Mouse (Mus musculus) spleen, adult 12 weeks (tissue): ENCODE results near the gene Slc48a1.
A peak's percentile ranks its signal among the peaks of the same experiment; 100 is the strongest.

Experiments
- DNase-seq: peaks from one replicate; pipeline ENCODE4 v3.0.0; 2022; ENCODE audit warnings: low spot score

Gene Slc48a1

GRCm38 (mm10) chr15:97826588-97827261 lies 48.4 kb downstream of the Slc48a1 start:
- DNase-seq = no peak

GRCm38 (mm10) chr15:97827401-97827800 lies 49.1 kb downstream of the Slc48a1 start:
- DNase-seq = no peak

DNA sequence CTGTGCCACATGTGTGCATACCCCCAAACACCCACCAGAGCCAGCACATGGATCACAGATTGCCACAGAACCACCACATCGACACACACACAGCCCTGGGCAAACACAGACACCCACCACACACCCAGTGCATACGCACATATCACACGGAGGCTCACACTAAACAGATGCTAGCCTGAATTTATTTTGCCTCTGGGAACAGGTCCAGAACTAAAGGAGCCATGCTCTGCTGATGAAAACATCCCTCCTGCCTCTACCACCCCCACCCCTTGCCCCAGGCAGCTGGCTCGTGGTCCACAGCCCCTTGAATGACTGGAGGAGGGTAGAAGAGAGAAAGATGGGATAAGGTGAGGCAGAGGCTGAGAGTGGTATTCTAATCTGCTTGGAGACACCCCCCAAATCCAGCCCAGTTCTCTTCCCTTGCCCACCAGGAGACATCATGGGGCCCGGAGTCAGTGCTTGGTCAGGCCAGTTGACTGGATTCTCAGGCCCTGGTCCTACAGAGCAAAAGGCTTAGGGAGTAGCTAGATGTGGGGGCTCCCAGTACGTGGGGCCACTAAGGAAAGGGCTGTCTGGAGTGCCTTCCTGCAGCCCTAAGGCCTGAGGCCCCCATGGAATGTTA lies 50.0 kb downstream of the Slc48a1 start:
- DNase-seq = no peak

DNA sequence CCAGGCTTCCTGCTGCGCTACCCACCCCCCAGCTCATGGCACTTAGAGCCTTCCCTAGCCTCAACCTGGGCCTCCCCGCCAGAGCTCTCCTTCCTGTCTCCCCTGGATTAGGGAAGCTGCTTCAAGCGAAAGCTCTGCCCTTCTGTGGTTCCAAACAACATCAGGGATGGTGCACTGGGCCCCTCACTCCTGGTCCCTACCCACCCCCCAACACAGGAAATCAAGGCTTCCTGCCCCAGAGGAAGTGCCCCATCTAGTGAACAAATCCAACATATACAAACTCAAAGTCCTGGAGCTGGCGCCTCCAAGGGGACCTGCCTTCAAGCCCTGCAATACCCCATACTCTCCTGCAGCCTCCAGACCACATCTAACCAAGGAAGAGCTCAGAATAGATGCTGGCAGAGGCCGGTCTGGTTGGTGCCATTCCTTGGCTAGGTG lies 50.6 kb downstream of the Slc48a1 start:
- no peak for DNase-seq

- DNase-seq = no peak
These were observed 51.1 kb downstream of the Slc48a1 start for GRCm38 (mm10) chr15:97829432-97829831.

DNA sequence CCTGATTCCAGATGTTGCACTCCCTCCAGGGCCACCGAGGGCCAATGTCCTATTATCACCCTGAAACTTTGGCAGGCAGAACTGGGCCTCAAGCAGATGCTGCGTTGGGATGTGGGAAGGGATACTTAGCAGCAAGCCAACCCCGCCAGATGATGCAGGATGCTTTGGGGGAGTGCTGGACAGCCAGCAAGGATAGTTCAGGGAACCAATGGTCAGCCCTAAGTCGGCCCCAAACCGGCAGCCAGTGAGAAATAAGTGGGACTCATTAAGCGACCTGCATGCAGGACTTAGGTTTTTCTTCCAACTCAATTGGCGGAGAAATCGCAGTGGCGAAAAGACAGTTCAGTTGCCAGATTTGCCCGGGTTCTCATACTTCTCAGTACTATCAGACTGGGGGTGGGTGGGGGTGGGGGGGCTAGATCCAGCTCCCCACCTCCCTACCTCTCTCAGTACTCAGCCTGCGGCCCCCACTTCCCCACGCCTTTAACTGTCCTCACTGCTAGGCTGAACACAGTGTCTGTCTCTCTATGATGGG lies 52.0 kb downstream of the Slc48a1 start:
- no peak for DNase-seq

- DNase-seq = no peak
These were observed 52.5 kb downstream of the Slc48a1 start for GRCm38 (mm10) chr15:97830788-97831241.

DNA sequence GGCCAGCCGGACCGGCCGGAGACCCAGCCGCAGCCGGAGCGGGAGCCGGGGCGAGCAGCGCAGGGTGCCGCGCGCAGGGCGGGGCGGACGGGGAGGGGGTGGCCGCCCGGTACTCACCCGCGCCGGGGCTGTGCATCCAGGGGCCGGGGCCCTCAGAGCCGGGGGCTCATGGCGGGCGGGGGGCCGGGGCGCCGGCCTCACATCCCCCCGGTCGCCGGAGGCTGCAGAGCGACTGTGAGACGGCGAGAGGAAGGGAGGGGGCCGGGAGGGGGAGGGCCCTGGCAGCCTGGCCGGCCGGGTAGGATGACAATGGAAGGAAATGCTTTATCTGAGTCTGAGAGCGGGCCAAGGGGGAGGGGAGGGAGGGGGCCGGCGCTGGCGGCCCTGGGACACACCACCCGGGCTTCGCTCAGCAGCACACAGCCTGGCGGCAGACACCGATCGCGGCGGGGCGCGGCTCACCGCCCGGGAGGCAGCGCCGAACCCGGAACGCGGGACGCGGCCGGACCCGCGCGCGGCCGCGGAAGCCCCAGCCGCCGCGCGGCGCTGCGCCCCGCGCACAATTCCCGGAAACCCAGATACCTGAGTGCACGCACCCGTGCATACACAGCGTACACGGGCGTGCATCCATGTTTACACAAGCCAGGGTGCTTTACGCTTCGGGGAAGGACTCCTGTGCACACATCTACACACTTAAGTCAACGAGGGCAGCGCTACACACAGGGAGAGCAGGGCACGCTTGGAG lies 53.1 kb downstream of the Slc48a1 start:
- DNase-seq = peak; percentile 30

DNA sequence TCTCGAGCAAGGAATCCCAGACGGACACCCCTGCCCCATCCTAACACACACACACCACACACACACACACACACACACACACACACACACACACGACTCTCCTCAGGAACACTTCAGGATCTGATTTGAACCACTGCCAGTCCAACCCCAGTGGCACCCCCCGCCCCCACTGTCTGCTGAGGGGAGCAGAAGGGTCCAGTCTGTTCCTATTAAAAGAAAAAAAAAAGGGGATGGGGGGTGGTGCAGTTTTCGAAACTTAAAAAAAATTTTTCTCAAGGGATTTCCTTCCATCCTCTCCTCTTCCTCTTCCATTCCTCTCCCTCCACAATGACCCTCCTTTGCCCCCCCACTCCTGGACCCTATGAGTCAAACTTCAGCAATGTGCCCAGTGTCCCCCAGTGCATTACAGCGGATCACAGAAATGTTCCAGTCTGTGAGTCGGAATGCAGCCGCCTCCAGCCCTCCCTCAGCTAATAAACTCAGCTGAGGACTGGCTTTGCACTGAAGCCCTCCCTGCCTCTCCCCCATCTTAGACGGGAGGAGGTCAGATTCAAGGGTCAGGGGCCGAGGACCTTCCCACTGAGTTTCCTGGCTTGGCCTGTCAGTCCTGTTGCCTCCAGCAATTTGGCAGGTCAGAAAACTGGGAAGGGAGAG lies 53.8 kb downstream of the Slc48a1 start:
- DNase-seq = no peak

DNA sequence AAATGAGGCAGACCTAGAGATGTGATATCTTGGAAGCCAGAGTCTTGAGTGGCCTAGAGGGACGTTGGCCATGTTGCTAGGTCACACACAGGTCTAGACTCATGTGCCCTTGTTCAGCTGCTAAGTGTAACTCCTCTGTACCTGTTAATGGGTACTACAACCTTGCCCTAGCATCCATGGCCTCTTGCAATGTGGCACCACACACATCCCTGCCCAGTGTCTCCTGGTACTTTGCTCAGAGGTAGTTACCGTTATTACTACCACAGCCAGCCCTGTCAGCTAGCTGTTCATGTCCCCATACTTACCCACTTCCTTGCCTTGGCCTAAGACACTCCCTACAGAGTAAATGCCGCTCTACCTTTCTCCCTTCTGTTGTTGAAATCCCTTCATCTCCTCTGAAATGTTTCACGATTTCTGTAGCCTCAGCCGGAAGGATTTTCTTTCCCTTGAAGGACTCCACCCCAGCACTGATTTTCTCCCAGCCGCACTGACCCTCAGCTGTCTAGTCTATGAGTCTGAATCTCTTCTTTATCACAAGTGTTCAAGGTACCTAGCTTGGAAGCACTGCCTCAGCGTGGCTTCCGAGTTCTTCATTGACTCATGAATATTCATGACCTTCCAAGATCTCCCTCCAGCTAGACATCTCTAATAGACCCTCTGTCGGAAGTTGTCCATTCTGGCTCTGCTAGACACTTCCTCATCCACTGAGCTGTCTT lies 54.6 kb downstream of the Slc48a1 start:
- no peak for DNase-seq

- DNase-seq = no peak
These were observed 58.0 kb downstream of the Slc48a1 start for GRCm38 (mm10) chr15:97836153-97836893.

DNA sequence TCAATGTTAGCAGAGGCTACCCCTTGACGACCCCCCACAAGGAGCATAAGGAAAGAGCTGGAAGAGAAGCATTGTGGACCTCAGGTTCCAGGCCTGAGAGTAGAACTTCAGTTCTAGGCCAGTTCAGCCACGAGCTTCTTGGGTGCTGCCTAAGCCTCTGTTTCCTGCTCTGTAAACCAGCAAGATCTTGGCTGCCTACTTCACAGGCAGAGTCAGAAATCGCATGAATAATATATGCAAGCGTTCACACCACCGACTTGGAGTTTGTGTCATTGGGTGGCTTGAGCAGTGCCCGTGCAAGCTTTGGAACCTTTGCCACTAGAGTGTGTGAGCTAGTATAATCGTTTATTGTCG lies 58.6 kb downstream of the Slc48a1 start:
- no peak for DNase-seq

DNA sequence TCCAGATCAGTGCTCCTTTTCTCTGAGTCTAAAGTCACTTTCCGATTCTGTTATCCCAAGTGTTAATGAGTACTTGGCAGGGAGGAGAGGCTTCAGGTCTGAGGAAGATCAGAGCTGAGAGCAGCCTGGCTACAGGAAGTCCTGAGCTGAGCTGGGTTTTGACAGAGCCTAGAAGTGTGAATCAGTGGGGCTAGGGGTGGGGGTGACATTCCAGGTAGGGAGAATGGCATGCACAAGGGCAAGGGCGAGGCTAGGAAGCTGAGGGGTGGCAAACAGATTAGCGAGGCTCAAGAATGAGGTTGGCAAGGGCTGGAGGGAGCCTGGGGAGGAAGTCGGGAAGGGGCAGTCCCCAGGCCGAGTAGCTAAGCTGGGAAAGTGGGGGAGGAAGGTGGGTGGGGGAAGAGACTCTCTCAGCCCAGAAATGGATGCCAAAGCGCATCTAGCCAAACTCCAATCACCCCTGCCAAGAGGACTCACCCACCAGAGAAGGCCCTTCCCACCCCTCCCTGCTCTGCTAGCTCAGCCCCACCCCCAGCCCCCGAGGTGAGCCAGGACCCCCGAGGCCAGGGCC lies 59.3 kb downstream of the Slc48a1 start:
- DNase-seq = no peak

DNA sequence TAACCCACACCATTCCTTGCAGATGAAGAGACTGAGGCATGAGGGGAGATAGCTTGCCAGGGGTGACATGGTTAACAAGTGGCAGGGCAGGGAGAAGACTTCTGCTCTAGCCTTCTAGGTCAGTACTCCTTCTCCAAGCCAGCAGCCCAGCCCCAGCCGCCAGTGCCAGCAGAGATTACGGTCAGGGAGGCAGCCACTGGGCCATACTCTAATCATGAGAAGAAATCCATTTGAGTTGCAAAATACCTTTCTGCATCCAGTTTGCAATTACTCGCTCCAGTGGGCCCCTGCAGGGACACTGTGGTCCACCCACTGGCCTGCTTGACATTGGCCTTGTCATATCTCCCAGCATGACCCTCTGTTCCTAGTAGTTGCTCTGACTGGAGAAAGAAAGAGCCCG lies 60.1 kb downstream of the Slc48a1 start:
- no peak for DNase-seq

DNA sequence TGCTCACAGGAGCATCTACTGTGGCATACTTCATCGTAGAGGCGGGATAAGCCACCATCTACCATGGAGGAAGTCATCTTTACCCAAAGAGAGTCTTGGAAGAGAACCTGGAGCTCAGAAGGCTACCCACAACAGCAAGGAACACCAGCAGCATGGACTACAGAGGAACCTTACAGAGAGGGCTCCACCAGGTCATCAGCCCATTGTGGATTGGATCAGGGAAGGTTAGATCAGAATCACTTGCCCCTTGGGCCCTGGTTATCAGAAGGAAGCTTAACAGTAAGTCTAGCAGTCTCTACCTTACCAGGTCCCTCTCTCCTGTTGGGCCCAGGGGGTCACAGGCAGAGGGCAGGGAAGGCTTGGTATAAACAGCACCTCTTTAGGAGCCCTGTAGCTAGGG lies 60.7 kb downstream of the Slc48a1 start:
- no peak for DNase-seq

- no peak for DNase-seq
These were observed 61.2 kb downstream of the Slc48a1 start for GRCm38 (mm10) chr15:97839473-97839872.

DNA sequence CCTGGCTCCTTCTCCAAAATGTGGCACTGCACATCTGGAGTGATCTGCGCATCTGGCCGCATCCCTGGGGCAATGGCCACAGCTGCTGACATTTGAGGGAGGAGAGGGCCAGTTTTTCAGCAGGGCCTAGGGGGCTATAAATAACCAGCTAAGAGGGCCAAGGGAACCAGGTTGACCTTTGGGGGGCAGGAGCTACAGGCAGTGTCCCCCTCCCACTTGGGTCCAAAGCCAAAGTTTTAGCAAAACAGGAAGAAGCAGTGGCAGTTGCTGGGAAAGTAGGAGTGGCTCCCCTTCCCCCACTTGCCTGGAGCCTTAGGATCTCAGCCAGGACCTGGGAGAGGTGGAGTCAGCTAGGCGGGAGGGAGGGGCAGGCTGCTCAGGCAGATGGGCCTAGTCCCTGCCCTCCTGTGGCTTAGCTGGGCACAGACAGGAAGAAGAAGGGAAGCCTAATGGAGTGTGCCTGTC lies 61.7 kb downstream of the Slc48a1 start:
- DNase-seq = no peak

DNA sequence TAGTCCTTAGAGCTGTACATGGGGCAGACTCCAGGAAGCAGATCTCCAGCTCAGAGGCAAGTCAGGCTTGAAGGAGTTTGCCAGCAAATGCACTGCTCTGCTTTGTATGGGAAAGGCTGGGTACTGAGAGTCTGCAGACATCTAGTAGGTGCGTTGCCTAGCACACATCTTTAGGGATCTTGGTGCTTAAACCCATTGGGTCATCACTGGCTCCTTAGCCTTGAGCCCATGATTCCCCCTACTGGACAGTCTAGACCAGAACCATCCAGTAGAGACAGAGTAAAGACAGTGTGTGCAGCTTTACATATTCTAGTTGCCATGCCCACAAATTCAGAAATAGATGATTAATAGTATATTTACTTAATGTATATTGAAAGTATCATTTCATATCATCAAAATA lies 62.5 kb downstream of the Slc48a1 start:
- DNase-seq = no peak

DNA sequence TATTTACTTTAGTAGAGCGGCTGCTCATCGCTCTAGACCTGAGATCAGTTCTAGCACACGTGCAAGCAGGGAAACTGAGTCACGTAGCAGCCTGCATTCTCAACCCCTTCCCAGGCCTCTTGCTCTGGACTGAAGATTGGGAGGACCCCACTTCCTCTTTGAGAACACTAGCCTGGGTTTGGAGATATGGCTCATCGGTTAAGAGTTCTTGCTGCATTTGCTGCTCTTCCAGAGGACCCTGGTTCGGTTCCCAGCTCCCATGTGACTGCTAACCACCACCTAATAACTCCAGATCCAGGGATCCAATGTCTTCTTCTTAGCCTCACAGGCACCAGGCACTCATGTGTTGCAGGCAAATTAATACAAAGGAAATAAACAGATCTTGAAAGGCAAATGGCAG lies 63.1 kb downstream of the Slc48a1 start:
- no peak for DNase-seq

DNA sequence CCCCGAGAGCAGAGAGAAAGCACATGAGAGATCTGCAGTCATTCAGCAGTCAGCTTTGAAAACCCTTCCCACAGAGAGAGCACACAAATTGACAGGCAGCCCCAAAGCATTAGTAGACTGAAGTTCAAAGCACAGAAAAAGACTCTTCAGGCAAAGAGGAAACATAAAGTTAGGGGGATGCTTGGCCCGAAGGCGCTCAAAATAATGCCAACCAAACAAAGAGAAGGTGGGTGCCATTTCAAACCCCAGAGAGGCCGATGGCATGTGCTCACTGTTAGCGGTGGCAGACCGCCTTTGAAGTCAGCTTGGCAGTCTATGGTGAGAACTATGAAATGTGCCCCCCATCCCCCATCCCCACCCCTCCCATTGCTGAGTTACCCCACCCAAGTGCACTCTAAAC lies 63.7 kb downstream of the Slc48a1 start:
- DNase-seq = no peak
